In the genomic region with DNA sequence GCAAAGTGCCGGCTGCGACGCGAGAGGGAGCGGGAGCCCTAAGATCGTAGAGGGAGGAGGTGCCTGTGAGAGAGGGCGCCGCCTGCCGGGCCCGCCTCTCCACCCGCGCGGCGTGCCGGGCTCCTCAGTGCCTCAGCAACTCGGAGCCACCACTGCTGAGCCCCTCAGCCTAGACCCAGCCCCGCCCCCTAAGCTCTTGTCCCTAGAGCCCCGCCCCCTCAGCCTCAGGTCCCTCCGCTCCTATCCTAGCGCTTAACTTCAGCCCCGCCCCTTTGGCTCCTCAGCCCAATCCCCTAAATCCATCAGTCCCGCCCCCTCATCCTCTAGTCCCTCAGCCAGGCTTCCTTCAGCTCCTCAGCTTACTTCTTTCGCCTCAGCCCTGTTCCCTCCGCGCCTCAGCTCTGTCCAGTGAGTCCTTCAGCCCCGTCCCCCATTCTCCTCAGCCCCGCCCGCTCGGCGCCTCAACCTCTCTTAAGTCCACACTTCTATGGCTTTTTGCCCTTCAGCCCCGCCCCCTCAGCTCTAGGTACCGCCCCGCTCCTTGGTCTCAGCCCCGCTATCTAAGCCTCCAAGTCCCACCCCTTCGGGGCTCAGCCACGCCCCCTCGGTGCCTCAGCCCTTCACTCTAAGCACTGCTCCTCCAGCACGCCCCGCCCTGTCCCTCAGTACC, we compare ENCODE assay signal across 8 mouse cellular contexts. TPM values are rescaled to one million over a fixed set of nuclear protein-coding genes. Genes with fewer than 3 reads are reported as not detected.
DNase-seq lines count a peak whose midpoint lies in the region; ATAC-seq and TF ChIP-seq lines count a peak whose summit lies in the region.

A gene (minus strand): TSS at position 38 of the 670 bp plus-strand sequence.

- H3K27ac ChIP-seq in heart, embryonic 13.5 days (replicated peaks): peak within 1 kb of the TSS; percentile 84
- H3K27ac ChIP-seq in kidney, postnatal 0 days: no peak within 1 kb of the TSS; the same call in 1 of the 2 replicates
- H3K27ac ChIP-seq in liver, adult 2 months (replicated peaks; ENCODE audit: insufficient read depth, low read depth, low read length): no peak within 1 kb of the TSS

- 0 out of 2 replicates have a peak, but pooled peaks cover 6% of the 10 kb centered on the region for H3K27me3 ChIP-seq in heart, embryonic 13.5 days (replicated peaks)
- peaks cover 8% of the 10 kb centered on the region; the same call in 1 of the 2 replicates for H3K27me3 ChIP-seq in kidney, postnatal 0 days (ENCODE audit: insufficient read depth, low read length)
- H3K27me3 ChIP-seq in liver, adult 2 months (ENCODE audit: control insufficient read depth, insufficient read depth, low read length): peaks cover 15% of the 10 kb centered on the region

- under 1% methylated on average over 39 of the region's 39 CpGs for WGBS in heart, embryonic 13.5 days
- WGBS in kidney, postnatal 0 days: 4% methylated on average over 36 of the region's 39 CpGs
- 5% methylated on average over 36 of the region's 39 CpGs for WGBS in liver, adult 2 months

- no peak for TF ChIP-seq POLR2A in liver, adult 2 months (IDR thresholded peaks at IDR 0.05; ENCODE audit: extremely low read depth, insufficient read depth, low read length)

- H3K4me3 ChIP-seq in heart, embryonic 13.5 days: peak within 1 kb of the TSS; percentile 75
- H3K4me3 ChIP-seq in kidney, postnatal 0 days (replicated peaks; ENCODE audit: low read depth, low read length): peak within 1 kb of the TSS; percentile 56
- H3K4me3 ChIP-seq in liver, adult 2 months (ENCODE audit: insufficient read depth, low read depth, low read length): peak within 1 kb of the TSS; percentile 56

- peaks cover 40% of the 10 kb centered on the region for H3K4me1 ChIP-seq in heart, embryonic 13.5 days
- H3K4me1 ChIP-seq in kidney, postnatal 0 days (replicated peaks; ENCODE audit: insufficient read depth, low read length): peaks cover 7% of the 10 kb centered on the region; the same call in 1 of the 2 replicates
- H3K4me1 ChIP-seq in liver, adult 2 months (ENCODE audit: control insufficient read depth, insufficient read depth, low read length): peaks cover 2% of the 10 kb centered on the region; the same call in 1 of the 2 replicates

- H3K9ac ChIP-seq in heart, embryonic 13.5 days: peak within 1 kb of the TSS; percentile 94
- peak within 1 kb of the TSS; percentile 67 for H3K9ac ChIP-seq in kidney, postnatal 0 days (ENCODE audit: low read depth, low read length)
- H3K9ac ChIP-seq in liver, adult 2 months (ENCODE audit: low read depth, low read length): peak within 1 kb of the TSS; percentile 56

- H3K9me3 ChIP-seq in heart, embryonic 13.5 days: peaks cover 8% of the 10 kb centered on the region; the same call in 1 of the 2 replicates
- no peaks in the 10 kb centered on the region for H3K9me3 ChIP-seq in kidney, postnatal 0 days (replicated peaks; ENCODE audit: low read length)

- H3K36me3 ChIP-seq in heart, embryonic 13.5 days: no peaks in the 10 kb centered on the region
- H3K36me3 ChIP-seq in kidney, postnatal 0 days (ENCODE audit: insufficient read depth, low read length): no peaks in the 10 kb centered on the region
- no peaks in the 10 kb centered on the region for H3K36me3 ChIP-seq in liver, adult 2 months (ENCODE audit: control insufficient read depth, insufficient read depth, low read length)

- ATAC-seq in heart, embryonic 13.5 days (ENCODE audit: extremely low read depth, insufficient number of reproducible peaks, low FRiP score, low TSS enrichment): peak; percentile 90
- peak; percentile 96 for ATAC-seq in kidney, postnatal 0 days (replicated peaks; ENCODE audit: low FRiP score, low read depth)
- ATAC-seq in monocyte, adult 5-6 weeks (replicated peaks; ENCODE audit: insufficient number of reproducible peaks, low FRiP score, low TSS enrichment, poor library complexity, severe bottlenecking): peak; percentile 54

- peak; percentile 79 for DNase-seq in CD4-positive, CD25-positive, alpha-beta regulatory T cell, adult 2 months (ENCODE audit: low read depth, low spot score)
- peak; percentile 88 for DNase-seq in c-Kit-negative CD71-positive TER-119-positive erythroid progenitor cells, embryonic 14.5 days (ENCODE audit: low read depth, low spot score)
- DNase-seq in fibroblast of lung, adult 2 months (ENCODE audit: low read depth): peak; percentile 7
- peak; percentile 100 for DNase-seq in kidney, postnatal 0 days (ENCODE audit: low spot score)
- DNase-seq in liver, adult 2 months (ENCODE audit: extremely low read depth, low read depth, low spot score): peak; percentile 79
- DNase-seq in spleen, postnatal 36 days (ENCODE audit: low spot score in 2 of 2): peak; percentile 71 to 77

- TF ChIP-seq CTCF in kidney, postnatal 0 days (IDR thresholded peaks at IDR 0.05; ENCODE audit: low read depth): peak; percentile 71
- TF ChIP-seq CTCF in liver, adult 2 months (IDR thresholded peaks at IDR 0.05; ENCODE audit: low read depth, low read length): peak; percentile 48

- peak within 1 kb of the TSS; percentile 97 for H3K4me2 ChIP-seq in heart, embryonic 13.5 days
- peak within 1 kb of the TSS; percentile 78 for H3K4me2 ChIP-seq in kidney, postnatal 0 days (ENCODE audit: low read length)

- no peaks in the 10 kb centered on the region for H3K79me2 ChIP-seq in liver, adult 2 months (ENCODE audit: control insufficient read depth, insufficient read depth, low read length)

RNA-seq across cellular contexts. Expression of the gene that starts here (rescaled TPM):
- 13.5 and 14.3 TPM in 2 replicates for polyA plus RNA-seq in heart, embryonic 13.5 days (2015; fragmentation: Nextera tagmentation; extraction: Ambion mirVana)
- 12.3 and 14.0 TPM in 2 replicates for polyA plus RNA-seq in kidney, postnatal 0 days (2015; fragmentation: Nextera tagmentation; extraction: Ambion mirVana)
- total RNA-seq in liver, adult 2 months (2014; rRNA removed): 8.9 and 24.2 TPM in 2 replicates
- polyA plus RNA-seq in liver, adult 2 months (2012; rRNA removed): 61.2 and 69.3 TPM in 2 replicates
- 16.6 to 50.9 TPM (median 25.0 TPM) in 3 replicates for total RNA-seq in monocyte, adult 5-6 weeks (2017)

Comparison
In these comparisons a context has a peak if more than half of its experiments do, and no peak if none do; other contexts are left out.
1. DNase-seq: peak in every context shown above with its lines; median percentile 100 in kidney, postnatal 0 days; 88 in c-Kit-negative CD71-positive TER-119-positive erythroid progenitor cells, embryonic 14.5 days; 79 in CD4-positive, CD25-positive, alpha-beta regulatory T cell, adult 2 months; 79 in liver, adult 2 months; 74 in spleen, postnatal 36 days; 7 in fibroblast of lung, adult 2 months.